Mouse (Mus musculus): ENCODE data around the gene Ccsap.

Gene Ccsap

GRCm38 (mm10) chr8:123859648-123860259 is at the start of gene Ccsap:
TSS of gene Ccsap (minus strand) at chr8:123860209.
- peak; percentile 27 to 41 for DNase-seq (ENCODE audit: low spot score in 2 of 2)

GRCm38 (mm10) chr8:123907604-123908003 is 47.6 kb upstream of the Ccsap start:
- DNase-seq (ENCODE audit: low spot score in 2 of 2) = no peak

- DNase-seq (ENCODE audit: low spot score in 2 of 2) = no peak
These were observed 42.6 kb upstream of the Ccsap start for GRCm38 (mm10) chr8:123902653-123903052.

GRCm38 (mm10) chr8:123899366-123899765 is 39.4 kb upstream of the Ccsap start:
- no peak for DNase-seq (ENCODE audit: low spot score in 2 of 2)

- DNase-seq (ENCODE audit: low spot score in 2 of 2) = no peak
These were observed 38.6 kb upstream of the Ccsap start for GRCm38 (mm10) chr8:123898576-123898975.

GRCm38 (mm10) chr8:123896774-123897173 is 36.8 kb upstream of the Ccsap start:
- DNase-seq (ENCODE audit: low spot score in 2 of 2) = no peak

GRCm38 (mm10) chr8:123896366-123896761 is 36.4 kb upstream of the Ccsap start:
- no peak for DNase-seq (ENCODE audit: low spot score in 2 of 2)

- no peak for DNase-seq (ENCODE audit: low spot score in 2 of 2)
These were observed 35.8 kb upstream of the Ccsap start for GRCm38 (mm10) chr8:123895680-123896365.

- no peak for DNase-seq (ENCODE audit: low spot score in 2 of 2)
These were observed 35.2 kb upstream of the Ccsap start for GRCm38 (mm10) chr8:123895230-123895629.

- DNase-seq (ENCODE audit: low spot score in 2 of 2) = no peak
These were observed 34.6 kb upstream of the Ccsap start, which contains the start of gene Acta1 for GRCm38 (mm10) chr8:123894502-123895097. TSS of gene Acta1 (minus strand) at chr8:123894751.

GRCm38 (mm10) chr8:123893413-123893812 is 33.4 kb upstream of the Ccsap start:
- DNase-seq (ENCODE audit: low spot score in 2 of 2) = no peak

GRCm38 (mm10) chr8:123892586-123893155 is 32.7 kb upstream of the Ccsap start:
- no peak for DNase-seq (ENCODE audit: low spot score in 2 of 2)

GRCm38 (mm10) chr8:123891883-123892585 is 32.0 kb upstream of the Ccsap start:
- no peak for DNase-seq (ENCODE audit: low spot score in 2 of 2)

GRCm38 (mm10) chr8:123891271-123891670 is 31.3 kb upstream of the Ccsap start:
- no peak for DNase-seq (ENCODE audit: low spot score in 2 of 2)

- DNase-seq (ENCODE audit: low spot score in 2 of 2) = no peak
These were observed 29.8 kb upstream of the Ccsap start for GRCm38 (mm10) chr8:123889797-123890196.

GRCm38 (mm10) chr8:123887956-123888355 is 27.9 kb upstream of the Ccsap start:
- no peak for DNase-seq (ENCODE audit: low spot score in 2 of 2)

- no peak for DNase-seq (ENCODE audit: low spot score in 2 of 2)
These were observed 27.2 kb upstream of the Ccsap start for GRCm38 (mm10) chr8:123887163-123887562.

- no peak for DNase-seq (ENCODE audit: low spot score in 2 of 2)
These were observed 24.9 kb upstream of the Ccsap start for GRCm38 (mm10) chr8:123884721-123885565.

- no peak for DNase-seq (ENCODE audit: low spot score in 2 of 2)
These were observed 23.1 kb upstream of the Ccsap start for GRCm38 (mm10) chr8:123883094-123883493.

- no peak for DNase-seq (ENCODE audit: low spot score in 2 of 2)
These were observed 22.4 kb upstream of the Ccsap start for GRCm38 (mm10) chr8:123882412-123882811.

GRCm38 (mm10) chr8:123880821-123881350 is 20.9 kb upstream of the Ccsap start:
- no peak for DNase-seq (ENCODE audit: low spot score in 2 of 2)
